Mouse (Mus musculus) urinary bladder, postnatal 36 days (tissue): Measurements from ENCODE around the gene Myo3b.

Experiments
- DNase-seq, 2 experiments: peaks; one replicate each; pipeline ENCODE4 v3.0.0; 2022; ENCODE audit warnings: low spot score in 2 of 2, mixed read lengths in 1 of 2

Myo3b gene

DNA sequence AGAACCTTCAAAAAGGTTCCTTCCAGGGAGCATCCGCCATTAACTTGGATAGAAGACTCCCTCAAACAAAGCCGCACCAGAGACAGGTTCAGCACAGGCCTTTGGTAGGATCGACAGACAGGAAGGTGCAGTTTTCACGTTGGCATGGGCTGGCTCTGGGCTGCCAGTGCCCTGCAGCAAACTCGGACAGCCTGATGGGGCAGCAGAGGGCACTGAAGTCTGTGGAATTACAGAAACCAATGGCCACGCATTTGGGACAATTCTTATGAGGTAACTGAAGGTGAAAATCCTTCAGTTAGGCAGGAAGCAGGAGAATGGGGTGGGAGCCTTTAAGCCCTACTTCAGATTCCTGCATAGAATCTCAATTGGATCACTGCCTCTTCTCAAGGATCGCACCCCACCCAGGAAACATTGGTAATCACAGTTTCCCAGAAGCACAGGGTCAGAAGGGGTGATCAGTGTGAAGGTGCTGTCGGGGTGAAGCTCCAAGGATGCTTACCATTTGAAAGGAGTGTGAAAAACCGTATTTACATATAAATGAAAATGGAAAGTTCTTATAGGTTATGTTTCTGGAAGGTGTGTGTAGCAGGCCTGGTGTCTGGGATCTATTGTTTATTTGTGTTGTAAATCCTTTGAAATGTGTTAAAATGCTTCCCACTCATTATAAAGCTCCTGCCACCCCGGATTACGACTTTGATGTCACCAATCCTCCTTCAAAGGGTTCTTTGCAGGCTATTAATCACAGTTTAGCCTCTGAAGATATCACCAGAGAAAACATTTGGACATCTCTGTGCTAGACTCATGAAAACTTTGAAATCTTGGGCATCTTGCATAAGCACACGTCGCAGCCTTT, 239.7 kb downstream of the Myo3b start:
- peak in 1 of 2 experiments; percentile 6 for DNase-seq

DNA sequence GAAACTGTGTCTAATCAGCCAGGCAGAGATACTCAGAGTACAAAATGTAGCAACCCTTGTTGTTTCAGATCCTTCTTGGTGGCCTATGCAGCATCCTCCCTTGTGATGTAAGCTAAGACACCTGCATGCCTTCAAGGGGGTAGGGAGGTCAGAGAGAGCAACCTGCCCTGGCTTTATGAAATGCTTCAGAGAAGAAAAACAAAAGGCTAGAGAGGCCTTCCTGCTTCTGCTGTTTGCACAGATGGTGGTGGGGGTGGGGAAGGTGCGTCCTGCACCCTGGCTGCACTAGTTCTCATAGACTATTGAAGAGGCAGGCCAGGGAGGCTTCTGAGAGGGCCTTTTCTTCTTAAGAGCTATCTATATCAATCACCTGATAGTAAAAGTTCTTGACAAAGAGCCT, 245.2 kb downstream of the Myo3b start:
- no peak for DNase-seq

DNA sequence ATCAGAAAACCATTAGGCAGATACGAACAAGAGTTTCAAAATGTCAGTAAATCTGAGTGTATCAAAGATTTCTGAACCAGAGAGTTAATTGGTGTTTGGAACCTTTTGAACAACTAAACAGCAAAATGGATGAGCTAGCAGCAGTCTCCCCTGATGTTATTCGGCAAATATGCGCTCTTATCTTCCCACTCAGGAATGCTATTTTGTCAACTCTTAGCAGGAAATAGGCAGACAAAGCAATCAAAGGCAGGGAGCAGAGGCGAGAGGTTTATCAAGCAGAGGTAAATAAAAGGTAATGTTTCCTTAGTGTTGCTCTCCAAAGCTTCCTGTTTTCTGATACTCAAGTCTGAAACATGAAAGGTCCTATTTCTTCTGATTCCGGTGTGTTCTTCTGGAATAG, 252.1 kb downstream of the Myo3b start:
- no peak for DNase-seq

DNA sequence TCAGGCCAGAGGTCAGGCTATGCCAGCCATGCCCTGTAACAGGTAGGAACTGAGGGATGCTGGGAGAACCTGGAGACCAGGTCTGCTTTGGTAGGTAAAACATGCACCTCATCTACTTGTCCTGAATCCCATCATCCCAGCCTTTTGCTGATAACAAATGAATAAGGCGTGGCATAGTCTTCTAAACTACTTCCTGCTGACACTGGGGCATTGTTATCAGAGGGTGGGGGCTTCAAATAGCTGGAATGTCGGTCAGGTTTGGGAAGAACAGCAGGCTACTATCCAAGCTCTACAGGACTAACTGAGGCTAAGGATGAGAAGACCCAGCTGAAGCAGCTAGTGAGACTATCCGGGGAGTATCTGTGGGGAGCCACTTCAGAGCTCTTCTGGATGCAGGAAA, 253.8 kb downstream of the Myo3b start:
- no peak for DNase-seq

DNA sequence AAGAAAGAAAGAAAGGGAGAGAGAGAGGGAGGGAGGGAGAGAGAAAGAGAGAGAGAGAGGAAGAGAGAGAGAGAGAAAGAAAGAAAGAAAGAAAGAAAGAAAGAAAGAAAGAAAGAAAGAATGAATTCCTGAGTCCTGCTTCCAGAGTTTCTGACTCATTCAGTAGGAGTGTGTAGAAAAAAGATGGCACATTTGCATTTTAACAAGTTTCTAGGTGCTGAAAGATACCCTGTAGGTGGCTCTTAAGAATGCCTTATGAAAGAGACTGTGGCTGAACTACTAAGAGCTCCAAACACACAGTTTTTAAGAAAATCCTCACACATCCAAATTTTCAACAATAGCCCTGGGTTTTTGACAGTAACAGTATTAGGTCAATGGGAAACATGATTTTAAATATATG, 264.0 kb downstream of the Myo3b start:
- no peak for DNase-seq

DNA sequence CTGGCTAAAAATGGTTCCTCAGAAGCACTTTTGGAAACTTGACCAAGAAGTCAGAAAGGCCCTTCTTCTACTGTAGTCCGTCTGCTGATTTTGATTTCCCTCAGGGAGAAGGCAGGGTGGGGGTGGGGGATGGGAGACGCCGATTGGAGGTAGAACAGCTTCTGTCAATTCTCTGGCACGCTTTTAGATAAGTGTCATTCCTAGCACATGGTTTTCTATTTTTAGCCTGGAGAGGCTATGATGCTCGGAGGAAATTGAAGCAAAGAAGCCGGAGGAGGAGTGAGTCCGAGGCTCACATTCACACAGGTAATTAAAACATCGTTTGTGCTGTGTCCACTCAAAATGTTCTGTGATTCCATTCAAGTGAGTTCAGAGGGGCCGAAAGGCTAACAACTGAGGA, 276.2 kb downstream of the Myo3b start:
- no peak for DNase-seq

DNA sequence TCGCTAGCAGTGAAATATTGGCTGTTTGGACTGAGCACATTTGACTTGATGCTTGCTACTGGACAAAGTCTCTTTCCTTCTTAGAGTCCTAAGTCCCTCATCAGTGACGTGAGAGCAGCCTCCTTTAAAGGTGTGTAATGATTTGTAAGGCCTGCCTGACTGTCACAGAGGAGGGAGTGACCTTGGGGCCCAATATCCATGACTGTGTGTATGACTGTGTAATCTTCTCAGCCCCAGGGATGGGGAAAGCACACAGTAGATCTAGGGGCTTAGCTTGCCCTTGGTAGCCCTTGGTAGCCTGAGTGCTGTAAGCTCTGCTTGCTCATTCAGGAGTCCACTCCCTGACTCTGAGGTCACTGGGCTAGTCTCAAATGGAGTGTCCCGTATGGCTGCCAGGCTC, 276.8 kb downstream of the Myo3b start:
- no peak for DNase-seq

DNA sequence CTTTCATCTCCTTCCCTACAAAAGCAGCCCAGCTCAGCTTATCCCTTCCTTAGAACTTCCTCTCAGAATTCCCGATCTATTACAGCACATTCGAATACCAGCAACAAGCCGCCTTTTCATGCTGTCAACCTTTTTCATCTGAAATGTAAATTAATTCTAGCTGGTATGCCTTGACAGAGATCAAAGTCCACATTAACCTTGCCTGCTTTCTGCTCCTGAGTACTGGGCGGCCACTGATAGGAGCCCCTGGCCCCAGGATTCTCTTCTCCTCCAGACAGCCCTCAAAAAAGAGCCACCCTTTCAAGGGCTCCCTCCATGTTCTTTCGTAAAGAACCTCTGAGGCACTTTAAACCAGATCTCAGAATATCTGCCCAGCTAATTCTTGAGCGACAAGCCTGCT, 278.9 kb downstream of the Myo3b start:
- DNase-seq: no peak

DNA sequence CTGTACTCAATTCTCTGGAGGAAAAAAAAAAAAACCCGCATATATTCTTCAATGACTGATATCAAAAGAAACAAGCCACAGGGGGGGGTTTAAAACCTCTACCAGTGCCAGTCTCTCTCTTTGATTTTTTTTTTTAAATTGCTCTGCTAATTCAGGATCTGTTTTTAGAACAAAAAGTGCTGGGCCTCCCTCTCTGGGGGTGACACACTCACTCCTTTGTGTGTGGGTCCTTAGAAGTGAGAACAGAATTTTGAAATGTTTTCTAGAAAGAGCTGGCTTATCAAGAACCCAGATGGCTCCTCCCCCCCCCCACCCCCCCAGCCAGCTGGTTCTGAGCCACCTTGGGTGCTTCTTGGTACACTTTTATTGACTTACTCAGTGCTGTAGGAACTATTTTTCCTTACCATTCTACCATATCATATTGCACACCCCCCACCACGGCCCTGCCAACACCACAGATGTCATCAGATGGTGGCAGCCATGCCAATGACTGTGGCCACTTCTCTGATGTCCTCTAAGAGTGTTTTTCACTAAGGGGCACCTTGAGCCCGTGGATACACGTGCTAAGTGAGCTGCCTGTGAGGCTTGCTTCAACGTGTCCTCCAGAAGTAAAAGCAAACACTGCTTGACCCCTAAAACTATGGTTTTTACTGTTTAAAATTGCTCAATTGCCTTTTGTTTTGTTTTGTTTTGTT, 280.1 kb downstream of the Myo3b start:
- DNase-seq: no peak

DNA sequence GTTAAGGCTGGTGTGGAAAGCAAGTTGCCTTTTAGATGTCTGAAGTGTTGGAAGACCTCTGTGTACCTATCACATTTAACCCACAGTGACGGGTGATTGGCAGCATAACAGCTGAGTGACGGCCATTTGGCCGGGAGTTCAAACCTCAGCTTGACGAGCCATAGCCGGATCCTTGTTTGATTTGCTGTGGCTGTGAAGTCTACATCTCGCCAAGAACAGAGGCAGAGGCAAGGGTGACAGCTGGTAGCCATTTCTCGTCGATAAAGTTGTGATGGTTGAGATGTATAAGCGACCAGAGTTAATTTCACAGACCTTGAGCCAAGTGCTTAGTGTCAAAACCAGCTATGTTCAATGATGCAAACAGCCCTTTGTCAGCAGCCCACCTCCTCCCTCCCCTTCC, 283.8 kb downstream of the Myo3b start:
- DNase-seq: no peak

DNA sequence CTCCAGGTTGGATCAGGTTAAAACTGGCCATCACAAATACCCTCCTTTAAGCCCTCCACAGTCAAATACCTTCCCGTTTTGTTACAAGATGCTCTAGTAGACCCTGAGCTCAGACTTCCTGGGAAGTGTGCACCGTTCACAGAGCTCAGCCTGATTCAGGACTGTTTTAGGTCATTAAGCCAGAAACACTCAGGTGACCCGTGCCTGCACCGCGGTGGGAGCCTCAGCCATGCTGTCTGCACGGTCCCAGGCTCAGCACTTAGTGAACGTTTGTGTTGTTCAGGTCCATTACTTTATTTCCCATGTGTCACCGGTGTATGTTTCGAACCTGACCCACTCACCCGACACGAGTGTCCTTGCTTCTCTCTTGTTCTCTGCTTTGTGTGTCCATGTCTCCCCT, 288.7 kb downstream of the Myo3b start:
- no peak for DNase-seq

DNA sequence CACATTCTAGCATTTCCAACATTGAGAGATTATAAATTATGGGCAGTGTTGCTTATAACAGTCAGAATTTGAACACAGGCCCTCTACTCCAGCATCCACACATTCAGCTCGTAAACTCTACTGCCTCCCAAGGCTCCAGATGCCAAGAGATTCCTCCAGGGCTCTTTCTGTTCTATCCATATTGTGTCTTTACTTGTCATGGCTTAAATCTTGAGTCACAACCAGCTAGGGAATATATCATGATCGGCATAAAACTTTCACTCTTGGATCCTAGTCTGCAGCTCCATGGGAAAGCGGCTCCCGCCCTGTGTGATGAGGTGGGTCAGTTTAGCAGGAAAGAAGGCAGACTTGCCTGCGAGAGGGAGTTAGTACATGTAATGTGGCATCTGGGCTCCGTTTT, 294.0 kb downstream of the Myo3b start:
- DNase-seq: no peak

DNA sequence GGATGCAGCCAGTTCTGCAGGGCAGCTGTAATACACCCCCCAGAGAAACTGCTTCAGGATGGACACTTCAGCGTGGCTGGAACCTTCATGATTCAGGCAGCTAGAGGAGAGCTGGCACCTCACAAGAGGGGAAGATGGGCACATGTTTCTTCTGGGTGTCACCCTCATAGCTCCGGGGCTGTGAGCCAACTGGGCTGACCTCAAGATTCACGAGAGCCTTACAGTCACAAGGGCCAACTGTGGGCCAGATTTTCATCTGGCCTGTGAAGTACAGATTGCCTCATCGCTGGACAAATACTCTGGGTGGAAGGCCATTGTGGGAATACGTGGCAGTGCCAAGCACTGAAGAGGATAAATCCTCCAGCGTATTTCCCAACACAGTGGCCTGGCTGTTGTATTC, 294.6 kb downstream of the Myo3b start:
- DNase-seq: peak in 1 of 2 experiments; percentile 62

DNA sequence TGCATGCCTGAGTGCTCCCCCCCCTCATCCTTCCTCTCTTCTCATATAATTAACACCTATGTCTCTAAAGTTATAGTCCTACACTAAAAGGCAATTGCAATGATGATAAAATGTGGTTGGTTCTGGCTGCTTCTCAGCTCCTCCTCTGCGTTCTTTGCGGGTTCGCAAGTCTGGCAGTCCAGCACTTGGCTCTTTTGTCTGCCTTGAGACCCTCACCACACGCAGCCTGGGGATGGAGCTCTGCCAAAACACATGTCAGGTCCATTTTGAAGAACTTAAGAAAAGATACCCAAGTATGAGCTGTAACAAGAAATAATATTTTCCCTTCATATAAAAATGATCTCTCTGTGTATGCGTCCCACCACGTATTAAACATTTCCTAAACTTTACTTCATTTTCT, 297.6 kb downstream of the Myo3b start:
- DNase-seq: no peak

DNA sequence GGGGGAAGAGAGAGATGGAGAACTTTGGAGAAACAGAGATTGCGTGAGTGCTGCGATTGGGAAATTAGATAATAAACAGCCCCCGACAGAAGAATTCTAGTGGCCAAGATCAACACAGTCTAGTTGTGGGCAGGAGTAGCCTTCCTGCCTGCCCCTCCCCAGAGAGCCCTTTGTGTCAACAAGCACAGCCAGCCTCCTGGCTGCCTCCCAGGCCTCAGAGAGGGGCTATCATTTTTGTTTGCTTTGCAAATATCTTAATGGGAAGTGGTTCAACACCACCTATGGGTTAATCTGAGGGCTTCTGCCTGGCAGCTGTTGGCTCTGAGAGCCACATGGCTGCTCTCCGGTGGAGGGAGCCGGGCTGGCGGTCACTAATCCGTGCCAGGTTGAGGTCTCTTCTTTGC, 298.3 kb downstream of the Myo3b start:
- peak; percentile 3 to 26 for DNase-seq

DNA sequence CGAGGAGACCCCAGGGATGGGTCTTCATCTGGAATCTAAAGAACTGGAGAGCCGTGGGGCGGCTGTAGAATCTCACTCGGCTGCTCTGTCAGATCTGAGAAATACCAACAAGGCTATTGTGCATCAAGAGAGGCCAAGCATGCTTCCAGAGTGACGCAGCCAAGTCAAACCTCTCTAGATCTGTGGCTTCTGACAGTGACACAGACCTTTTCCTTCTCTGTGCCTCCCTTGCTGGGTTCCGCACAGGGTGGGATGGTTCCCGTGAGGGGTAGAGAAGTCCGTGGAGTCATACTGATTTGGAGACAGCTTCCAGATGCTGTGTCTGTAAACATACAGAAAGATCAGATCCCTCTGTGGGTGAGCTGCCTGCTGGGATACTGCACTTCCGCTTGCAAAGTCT, 298.9 kb downstream of the Myo3b start:
- no peak for DNase-seq

DNA sequence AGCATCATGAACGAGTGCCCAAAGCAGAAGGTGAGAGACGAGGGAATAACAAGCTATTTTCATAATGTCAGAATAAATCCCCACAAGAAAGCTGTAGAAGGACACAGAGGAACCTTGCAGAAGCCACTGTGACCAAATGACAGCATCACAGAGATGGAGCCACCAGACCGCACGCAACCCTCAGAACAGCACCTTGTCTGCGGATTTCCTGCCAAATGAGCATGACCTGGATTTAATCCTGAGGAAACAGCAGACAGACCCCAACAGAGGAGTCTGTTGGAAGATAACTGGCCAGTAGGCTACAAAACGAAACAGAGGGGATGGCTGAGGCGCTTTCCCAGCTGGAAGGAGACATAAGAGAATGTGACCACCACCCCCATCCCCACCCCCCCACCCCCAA, 300.1 kb downstream of the Myo3b start:
- no peak for DNase-seq

DNA sequence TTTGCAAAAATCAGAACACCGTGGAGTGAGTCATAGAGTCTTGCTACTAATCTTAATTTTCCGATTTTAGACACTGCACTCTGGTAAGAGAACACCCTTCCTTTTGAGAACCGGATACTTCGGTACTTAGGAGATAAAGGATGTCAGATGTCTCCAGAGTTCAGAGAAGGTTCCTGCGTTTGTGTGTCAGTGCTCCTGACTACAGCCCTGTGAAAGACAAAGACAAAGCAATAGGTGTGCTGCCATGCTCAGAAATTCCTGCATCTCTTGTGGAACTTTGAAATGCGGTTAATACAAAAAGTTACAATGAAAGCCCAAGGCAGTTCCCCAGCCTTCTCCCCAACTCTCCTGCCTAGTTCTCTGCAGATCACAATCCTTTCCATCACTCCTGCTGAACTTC, 300.6 kb downstream of the Myo3b start:
- no peak for DNase-seq

DNA sequence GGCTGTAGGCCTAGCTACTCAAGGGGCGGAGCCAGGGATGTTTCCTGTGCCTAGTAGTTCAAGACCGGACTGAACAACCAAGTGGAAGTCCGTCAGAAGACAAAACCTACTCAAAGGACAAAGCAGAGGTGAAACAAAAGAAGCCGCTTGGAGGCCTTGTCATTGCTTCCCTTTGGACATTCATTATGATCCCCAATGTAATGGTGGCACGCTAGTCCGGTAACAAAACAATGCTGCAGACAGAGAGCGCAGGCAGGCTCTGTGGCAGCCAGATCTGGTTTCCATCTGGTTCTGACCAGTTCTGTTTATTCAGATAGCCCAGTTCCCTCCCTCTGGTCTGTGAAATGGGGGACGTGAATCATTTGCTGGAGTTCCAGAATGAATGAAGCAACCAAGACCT, 301.3 kb downstream of the Myo3b start:
- DNase-seq: no peak

DNA sequence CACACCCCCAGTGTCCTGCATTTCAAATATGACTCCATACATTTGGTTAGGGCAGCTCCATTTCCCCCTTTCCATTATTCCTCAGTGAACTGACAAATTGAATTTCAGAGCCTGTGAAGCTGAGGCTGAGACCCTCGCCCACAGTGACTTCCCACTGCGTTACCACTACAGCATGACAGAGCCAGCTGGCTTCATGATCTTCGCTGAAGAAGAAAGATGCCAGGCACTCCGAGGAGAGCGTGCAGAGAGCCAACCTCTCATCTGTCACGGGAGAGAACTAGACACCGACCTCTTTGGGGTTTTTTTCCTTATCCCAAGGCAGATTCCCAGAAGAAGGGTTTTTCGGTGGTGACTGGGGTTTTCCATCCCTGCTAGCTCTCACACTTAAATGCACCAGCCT, 306.2 kb downstream of the Myo3b start:
- DNase-seq: no peak

DNA sequence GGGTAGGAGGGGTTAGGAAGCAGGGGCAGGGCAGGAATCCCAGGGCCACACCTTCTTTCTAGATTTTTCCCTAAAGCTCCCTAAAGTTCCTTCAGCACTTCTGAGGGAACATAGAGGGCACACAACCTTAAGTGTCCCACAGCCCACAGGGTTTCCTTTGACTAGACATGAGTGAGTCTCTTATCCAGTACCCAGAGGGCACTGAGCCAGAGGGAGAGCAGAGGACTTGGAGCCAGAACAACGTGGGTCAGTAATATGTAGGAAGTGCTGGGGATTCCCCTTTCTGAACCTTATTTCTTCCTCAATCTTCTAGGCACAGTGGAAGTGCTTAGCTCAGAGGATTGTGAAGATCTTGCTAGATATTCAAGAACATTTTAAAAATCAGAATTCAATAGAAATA, 308.6 kb downstream of the Myo3b start:
- no peak for DNase-seq

DNA sequence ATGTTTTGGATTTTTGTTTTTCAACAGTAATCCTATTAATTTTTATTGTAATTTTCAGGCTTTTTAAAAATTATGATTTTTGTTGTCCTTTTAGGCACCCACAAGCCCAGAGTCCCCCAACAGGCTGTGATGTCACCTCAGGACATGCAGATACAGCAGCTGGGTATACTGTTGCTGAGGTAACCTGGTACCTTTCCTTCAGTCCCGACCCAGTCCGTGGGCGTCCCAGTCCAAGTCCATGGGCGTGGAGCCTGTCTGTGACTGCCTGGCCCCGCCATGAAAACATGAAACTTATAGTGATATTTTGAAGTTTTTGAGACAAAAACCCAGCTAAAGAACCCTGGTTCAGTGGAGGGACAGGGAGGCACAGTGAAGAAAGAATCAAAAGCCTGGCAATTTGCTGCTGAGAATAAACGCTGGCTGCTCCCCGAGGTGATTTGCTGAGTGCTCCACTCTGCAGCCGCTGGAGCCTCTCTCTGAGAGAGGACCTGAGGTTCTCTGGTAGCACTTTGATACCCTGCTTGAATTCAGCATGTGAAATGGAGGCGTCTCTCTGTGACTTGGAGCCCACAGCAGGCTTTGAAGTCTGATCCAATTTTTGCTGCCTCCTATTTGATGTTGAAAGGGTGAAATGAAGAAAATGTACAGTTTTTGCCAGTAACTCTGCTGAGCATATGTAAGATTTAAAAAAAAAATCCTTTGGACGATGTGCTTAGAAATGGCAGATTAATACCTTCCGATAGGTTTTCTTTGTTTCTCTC, 310.0 kb downstream of the Myo3b start:
- no peak for DNase-seq
